Mouse (Mus musculus) limb, embryonic 14.5 days (tissue): Measurements from ENCODE around the gene Rtraf. TPM values are rescaled to one million over a fixed set of nuclear protein-coding genes. Genes with fewer than 3 reads are reported as not detected.

Experiments used
- ATAC-seq: fragments of 200-750 bp; cut with Nextera tagmentation; 2 replicates; pipeline ENCODE4 v1.8.0; 2017; ENCODE audit warnings: low read depth, moderate number of reproducible peaks, moderate TSS enrichment; ENCODE audit not compliant: low FRiP score
- DNase-seq: peaks from one replicate; pipeline ENCODE4 v3.0.0-alpha.2; 2015; ENCODE audit warnings: low spot score
- H3K27ac ChIP-seq: fragments of 300-500 bp; sonication (generic); replicated peaks from 2 replicates; pipeline ENCODE4 v1.5.1; 2014; ENCODE audit warnings: low read depth, mild to moderate bottlenecking, low read length, moderate library complexity, mixed read lengths
- H3K27me3 ChIP-seq: fragments of 300-500 bp; sonication (generic); 2 replicates; pipeline ENCODE4 v1.6.1; 2014; ENCODE audit warnings: low read length, mixed read lengths; ENCODE audit not compliant: control insufficient read depth, insufficient read depth
- H3K36me3 ChIP-seq: fragments of 300-500 bp; sonication (generic); 2 replicates; pipeline ENCODE4 v1.6.1; 2014; ENCODE audit warnings: mild to moderate bottlenecking, low read length, moderate library complexity, mixed read lengths; ENCODE audit not compliant: control insufficient read depth, insufficient read depth
- H3K4me1 ChIP-seq: fragments of 300-500 bp; sonication (generic); 2 replicates; pipeline ENCODE4 v1.6.1; 2014; ENCODE audit warnings: antibody characterized with exemption, low read length, mixed read lengths; ENCODE audit not compliant: control insufficient read depth, insufficient read depth
- H3K4me2 ChIP-seq: fragments of 300-500 bp; sonication (generic); replicated peaks from 2 replicates; pipeline ENCODE4 v1.6.1; 2014; ENCODE audit warnings: low read depth, mild to moderate bottlenecking, low read length, moderate library complexity; ENCODE audit not compliant: severe bottlenecking
- H3K4me3 ChIP-seq: fragments of 300-500 bp; sonication (generic); replicated peaks from 2 replicates; pipeline ENCODE4 v1.5.1; 2014; ENCODE audit warnings: low read length
- H3K9ac ChIP-seq: fragments of 300-500 bp; sonication (generic); 2 replicates; pipeline ENCODE4 v1.6.1; 2014; ENCODE audit warnings: mild to moderate bottlenecking, low read depth, low read length, moderate library complexity; ENCODE audit not compliant: severe bottlenecking
- H3K9me3 ChIP-seq: fragments of 300-500 bp; sonication (generic); 2 replicates; pipeline ENCODE4 v1.6.1; 2016; ENCODE audit warnings: low read length; ENCODE audit not compliant: control insufficient read depth
- POLR2A ChIP-seq: fragments of 200-500 bp; IDR thresholded peaks from 2 replicates; pipeline ENCODE4 v1.8.0; 2012; ENCODE audit warnings: inconsistent platforms, mild to moderate bottlenecking, moderate library complexity, borderline replicate concordance; ENCODE audit not compliant: insufficient read depth, insufficient read length; ENCODE audit errors: extremely low read depth
- WGBS: fragments of 180-500 bp; shearing (Covaris S2); extraction: QIAGEN DNeasy Blood & Tissue Kit; methylation state at CpG from one replicate; pipeline ENCODE4 v1.1.7; 2014; 5-methylcytosine and 5-hydroxymethylcytosine counted together
- polyA plus RNA-seq, 2 experiments: library from polyadenylated mRNA; depleted of rRNA in 1 of 2; stranded (reverse) in 1 of 2; unstranded in 1 of 2; fragments of >200 nt; fragmentation: Nextera tagmentation in 1 of 2; extraction: Ambion mirVana in 1 of 2; gene quantifications; 2 replicates each; pipeline versions ENCODE4 v1.2.1 to v1.2.3; 2012 to 2014

Gene Rtraf
- polyA plus RNA-seq, 2 experiments: 131 to 254 TPM

- no peaks in the 10 kb centered on the region for H3K9me3 ChIP-seq
- H3K9ac ChIP-seq: no peak overlapping the region
- no peak for TF ChIP-seq POLR2A
- H3K4me2 ChIP-seq: no peak overlapping the region
- no peak overlapping the region for H3K4me3 ChIP-seq
- WGBS: 80% methylated on average over 18 of the region's 18 CpGs
- peaks cover 40% of the 10 kb centered on the region for H3K36me3 ChIP-seq
- H3K27ac ChIP-seq: no peak overlapping the region
- DNase-seq (no peak), ATAC-seq (no peak)
- no peaks in the 10 kb centered on the region for H3K4me1 ChIP-seq
- no peaks in the 10 kb centered on the region for H3K27me3 ChIP-seq
Measured at GRCm38 (mm10) chr14:19796541-19797304, 26.9 kb downstream of the Rtraf start.

- H3K27me3 ChIP-seq: no peaks in the 10 kb centered on the region
- H3K27ac ChIP-seq: no peak overlapping the region
- no peak overlapping the region for H3K4me2 ChIP-seq
- no peak overlapping the region for H3K4me3 ChIP-seq
- H3K9ac ChIP-seq: no peak overlapping the region
- peaks cover 40% of the 10 kb centered on the region for H3K36me3 ChIP-seq
- no peaks in the 10 kb centered on the region for H3K4me1 ChIP-seq
- H3K9me3 ChIP-seq: no peaks in the 10 kb centered on the region
- TF ChIP-seq POLR2A: no peak
- DNase-seq (no peak), ATAC-seq (no peak)
- WGBS: 68% methylated on average over 4 of the region's 4 CpGs
Measured at GRCm38 (mm10) chr14:19794881-19795280, 28.7 kb downstream of the Rtraf start.

- Histone ChIP-seq H3K27me3 (no peaks in the 10 kb centered on the region), H3K4me1 (no peaks in the 10 kb centered on the region), H3K9ac (no peak overlapping the region), H3K36me3 (peaks cover 19% of the 10 kb centered on the region), H3K9me3 (no peaks in the 10 kb centered on the region), H3K4me2 (no peak overlapping the region), H3K27ac (no peak overlapping the region), H3K4me3 (no peak overlapping the region)
- TF ChIP-seq POLR2A: no peak
- DNase-seq (no peak), ATAC-seq (no peak)
- 68% methylated on average over 1 of the region's 1 CpGs for WGBS
Measured at GRCm38 (mm10) chr14:19788443-19788842, 35.2 kb downstream of the Rtraf start.

- Histone ChIP-seq H3K9me3 (no peaks in the 10 kb centered on the region), H3K4me3 (no peak overlapping the region), H3K27me3 (no peaks in the 10 kb centered on the region), H3K4me2 (no peak overlapping the region), H3K27ac (no peak overlapping the region), H3K9ac (no peak overlapping the region), H3K36me3 (peaks cover 13% of the 10 kb centered on the region), H3K4me1 (no peaks in the 10 kb centered on the region)
- no peak for TF ChIP-seq POLR2A
- ATAC-seq (no peak), DNase-seq (no peak)
- 79% methylated on average over 9 of the region's 9 CpGs for WGBS
Measured at GRCm38 (mm10) chr14:19785797-19786588, 37.6 kb downstream of the Rtraf start.

- Histone ChIP-seq H3K27me3 (no peaks in the 10 kb centered on the region), H3K4me1 (no peaks in the 10 kb centered on the region), H3K27ac (no peak overlapping the region), H3K36me3 (peaks cover 20% of the 10 kb centered on the region), H3K9me3 (no peaks in the 10 kb centered on the region), H3K4me2 (no peak overlapping the region), H3K9ac (no peak overlapping the region), H3K4me3 (no peak overlapping the region)
- TF ChIP-seq POLR2A: no peak
- no peak for ATAC-seq
- DNase-seq: no peak
- 76% methylated on average over 13 of the region's 13 CpGs for WGBS
Measured at GRCm38 (mm10) chr14:19777945-19778344, 45.7 kb downstream of the Rtraf start.
